Mouse (Mus musculus): ENCODE measurements around the gene Mpi. TPM values are rescaled to one million over a fixed set of nuclear protein-coding genes. Genes with fewer than 3 reads are reported as not detected.

Mpi gene
- 8.7 TPM for polyA plus RNA-seq (2014; fragmentation: Illumina TruSeq; extraction: RNeasy Lipid Tissue Mini Kit (QIAGEN cat#74804))

DNA sequence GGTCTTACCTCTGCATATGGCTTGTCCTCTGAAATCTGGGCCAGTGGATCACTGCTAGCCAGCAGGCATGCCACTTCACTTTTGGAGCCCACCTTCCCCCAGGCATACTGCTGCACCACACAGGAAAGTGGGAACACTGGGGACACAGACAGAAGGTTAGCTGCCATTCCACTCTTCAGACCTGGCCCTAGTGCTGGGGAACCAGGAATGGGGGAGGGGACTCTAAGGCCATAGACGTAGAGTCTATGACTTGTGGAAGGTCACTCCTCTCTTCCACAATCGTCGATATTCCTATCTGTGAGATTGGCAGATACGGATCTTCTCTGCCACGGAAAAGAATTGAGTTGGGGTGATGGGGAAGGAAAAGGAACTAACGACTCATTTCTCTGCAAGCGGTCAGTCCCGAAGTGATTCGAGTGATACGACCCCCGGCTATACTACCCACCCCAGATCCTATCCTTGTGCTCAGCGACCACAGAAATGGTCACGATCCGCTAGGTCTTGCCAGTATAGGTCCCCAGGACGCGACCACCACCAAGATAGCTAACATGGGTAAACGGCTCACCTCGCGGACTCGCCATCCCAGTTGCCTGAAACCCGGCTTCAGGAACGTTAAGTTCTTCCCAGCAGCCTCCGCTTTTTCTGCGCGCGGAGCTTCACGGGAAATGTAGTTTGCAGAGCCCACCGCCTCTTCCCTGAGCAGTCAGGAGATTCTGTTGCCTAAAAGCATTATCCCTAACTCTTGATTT is at the start of gene Mpi:
Gene Mpi (minus strand): TSS at position 625 of the 749 bp plus-strand sequence.

DNA sequence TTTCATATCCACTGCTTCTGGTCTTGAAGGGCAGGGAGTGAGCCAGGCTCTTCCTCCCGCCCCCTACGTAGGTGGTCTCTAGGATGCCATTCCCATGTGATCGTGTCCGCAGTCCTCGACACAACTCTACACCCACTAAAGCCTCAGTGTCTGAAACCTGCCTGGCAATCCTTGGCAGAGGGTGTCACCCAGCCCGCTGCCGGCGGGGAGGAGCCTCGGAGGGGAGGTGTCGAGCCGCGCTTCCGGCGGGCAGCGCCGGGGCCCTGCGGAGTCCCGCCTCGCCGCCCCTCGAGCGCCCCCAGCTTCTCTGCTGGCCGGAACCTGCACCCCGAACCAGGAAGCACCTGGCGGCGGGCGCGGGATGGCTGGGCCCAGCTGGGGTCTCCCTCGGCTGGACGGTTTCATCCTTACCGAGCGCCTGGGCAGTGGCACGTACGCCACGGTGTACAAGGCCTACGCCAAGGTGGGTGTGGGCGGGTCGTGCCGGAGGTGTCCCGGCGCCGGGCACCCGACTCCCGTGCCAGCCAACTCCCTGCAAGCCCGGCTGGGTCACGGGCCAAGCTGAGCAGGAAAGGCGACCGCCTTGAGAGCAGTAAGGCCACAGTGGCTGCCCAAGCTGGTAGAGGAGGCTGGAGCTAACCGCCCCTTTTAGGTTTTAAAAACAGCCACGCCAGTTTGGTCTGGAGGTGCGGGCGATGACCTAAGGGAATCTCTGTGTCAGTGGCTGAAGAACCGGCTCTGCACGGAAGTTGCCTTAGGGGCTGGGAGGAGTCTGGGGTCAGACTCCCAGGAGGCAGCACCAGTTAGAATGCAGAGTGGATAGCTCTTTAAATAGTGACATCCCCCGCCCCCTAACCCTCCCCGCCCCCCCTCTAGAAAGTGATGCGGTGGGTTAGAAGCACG is 36.9 kb upstream of the Mpi start, which contains the start of gene Ulk3:
Gene Ulk3 (plus strand): TSS at position 229 of the 903 bp plus-strand sequence.

DNA sequence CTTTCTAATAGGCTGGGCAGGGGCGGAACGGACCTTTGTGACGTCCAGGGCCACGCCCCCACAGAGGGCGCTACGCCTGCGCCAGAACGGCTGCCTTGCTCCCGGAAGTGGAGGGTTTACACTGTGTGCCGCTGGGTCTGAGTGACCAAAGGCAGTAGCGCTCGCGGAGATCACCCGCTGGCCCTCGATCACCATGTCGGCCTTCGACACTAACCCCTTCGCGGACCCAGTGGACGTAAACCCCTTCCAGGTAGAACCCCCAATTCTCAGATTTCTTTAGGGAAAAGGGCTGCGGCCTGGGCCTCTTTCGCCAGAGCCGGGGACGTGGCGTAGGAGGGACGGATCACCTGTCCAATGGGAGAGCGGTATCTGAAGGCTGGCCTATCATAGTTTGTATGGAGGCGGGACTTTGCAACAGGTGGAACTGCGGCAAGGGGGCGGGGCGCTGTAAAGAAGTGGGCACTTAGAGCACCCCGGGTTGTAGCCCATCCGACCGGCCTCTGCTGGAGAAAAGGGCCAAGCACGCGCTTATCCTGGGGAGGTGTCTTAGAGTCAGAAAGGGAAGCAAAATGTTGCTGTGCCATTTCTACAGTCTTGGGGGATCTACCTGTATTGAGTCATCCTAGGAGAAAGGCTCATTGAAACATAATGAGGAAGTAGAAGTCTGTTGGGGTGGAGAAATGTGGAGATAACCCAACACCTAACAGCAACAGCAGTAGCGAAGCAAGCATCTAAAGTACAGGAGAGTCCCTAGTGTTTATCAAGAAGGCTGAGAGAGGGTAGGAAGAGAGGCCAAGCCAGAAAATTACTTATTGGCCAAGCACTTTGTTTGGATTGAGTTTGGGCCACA is 8.5 kb upstream of the Mpi start, which contains the start of gene Scamp2:
Gene Scamp2 (plus strand): TSS at position 83 of the 850 bp plus-strand sequence.

DNA sequence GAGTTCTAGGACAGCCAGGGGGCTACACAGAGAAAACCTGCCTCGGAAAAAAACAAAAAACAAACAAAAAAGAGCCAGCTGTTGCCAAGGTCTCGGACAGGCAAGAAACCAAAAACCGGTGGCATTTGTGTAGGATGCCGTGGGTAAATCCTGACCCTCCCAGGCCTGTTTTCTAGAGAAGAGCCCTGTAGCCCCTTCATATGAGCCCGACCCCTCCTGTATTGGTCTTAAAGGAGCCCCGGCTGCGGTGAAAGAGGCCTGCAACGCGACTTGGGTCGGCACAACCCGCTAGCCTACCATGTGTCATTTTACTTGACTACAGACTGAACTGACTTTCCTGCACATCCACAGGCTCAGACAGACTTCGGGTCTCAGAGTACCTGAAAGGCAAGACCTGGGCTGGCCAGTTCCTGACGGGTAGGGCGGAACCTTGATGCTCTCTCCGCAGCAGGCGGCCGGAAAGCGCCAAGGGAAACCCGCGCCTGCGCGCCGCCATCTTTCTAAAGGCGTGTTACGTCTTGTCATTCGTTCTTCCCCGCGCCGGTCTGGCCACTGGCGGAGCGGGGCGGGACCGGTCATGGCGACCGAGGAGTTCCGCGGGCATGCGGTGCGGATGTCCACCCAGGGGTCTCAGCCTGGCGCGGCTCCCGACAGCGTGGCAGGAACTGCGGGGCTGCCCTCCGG is 15.4 kb downstream of the Mpi start, which contains the start of gene Fam219b:
Gene Fam219b (plus strand): TSS at position 485 of the 684 bp plus-strand sequence.

DNA sequence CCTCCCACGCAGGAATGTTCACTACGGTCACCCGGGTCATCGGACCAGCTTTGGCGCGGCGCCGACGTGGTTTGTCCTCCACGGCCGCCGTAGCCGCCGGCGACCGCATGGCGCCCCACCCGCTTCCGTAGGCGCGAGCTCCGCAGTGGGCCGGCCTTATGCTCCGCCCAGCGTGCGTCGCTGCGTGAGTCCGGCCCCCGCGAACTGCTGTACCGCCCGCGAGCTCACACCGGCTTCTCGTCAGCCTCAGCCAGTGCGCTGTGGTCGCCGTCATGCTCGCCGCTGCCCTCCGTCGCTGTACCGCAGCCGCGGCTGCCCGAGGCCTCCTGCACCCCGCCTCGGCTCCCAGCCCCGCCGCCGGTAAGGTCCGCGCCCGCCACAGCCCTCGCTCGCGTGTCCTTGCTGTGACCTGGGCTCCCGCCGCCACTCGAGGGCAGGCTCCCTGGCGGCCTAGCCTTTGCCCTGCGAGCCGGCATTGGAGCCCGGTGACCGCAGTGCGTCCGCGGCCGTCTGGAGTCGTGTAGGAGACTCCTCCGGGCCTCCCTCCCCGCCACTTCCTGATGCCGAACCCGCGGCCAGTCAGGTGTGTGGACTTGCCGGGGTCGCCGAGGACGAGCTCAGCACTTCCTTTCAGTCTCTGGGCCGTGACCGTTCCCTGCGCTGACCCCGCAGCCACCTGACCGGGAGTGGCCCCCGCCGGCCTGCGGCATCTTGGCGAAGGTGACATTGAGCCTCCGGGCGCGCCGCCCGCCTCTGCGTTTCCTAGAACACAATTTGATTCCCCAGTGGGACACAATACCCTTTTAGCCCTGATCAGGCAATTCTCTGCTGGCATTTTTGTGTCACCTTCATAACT is 31.3 kb downstream of the Mpi start, which contains the start of gene Cox5a:
Gene Cox5a (plus strand): TSS at position 219 of the 856 bp plus-strand sequence.

DNA sequence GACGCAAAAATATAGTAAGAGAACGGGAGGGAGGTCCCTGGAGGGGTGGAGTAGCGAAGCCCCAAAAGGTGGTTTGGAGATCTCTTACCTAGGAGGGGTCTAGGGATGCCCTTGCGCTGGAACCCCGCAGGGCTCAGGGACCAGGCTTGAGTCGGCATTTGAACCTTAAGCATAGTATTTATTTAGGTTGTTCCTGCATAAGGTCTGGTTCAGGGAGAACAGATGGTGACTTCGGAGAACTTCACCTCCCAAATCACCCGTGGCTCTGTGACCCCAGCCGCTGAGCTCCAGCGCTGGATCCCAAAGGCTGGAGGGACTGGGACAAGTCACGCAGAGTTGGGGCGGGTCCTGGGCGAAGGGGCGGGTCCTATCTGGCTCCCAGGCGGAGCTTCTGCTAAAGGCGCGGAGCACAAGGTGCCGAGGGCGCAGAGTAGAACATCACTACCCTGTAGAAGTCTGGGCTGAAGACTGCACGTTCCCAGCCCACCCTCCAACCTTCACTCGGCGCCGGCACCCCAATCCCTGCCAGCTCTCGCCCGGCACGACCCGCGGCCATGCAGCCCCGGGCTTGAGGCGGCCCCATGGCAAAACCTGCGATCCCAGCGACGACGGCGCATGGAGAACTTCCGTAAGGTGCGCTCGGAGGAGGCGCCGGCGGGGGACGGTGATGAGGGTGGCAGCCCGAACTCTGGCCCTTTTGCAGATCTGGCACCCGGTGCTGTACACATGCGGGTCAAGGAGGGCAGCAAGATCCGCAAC is 48.8 kb downstream of the Mpi start, which contains the start of gene Rpp25:
Gene Rpp25 (plus strand): TSS at position 405 of the 759 bp plus-strand sequence.

Other genes starting within 250 kb of the Mpi start
- gene Ppcdc, start 112.6 kb downstream of the Mpi start, polyA plus RNA-seq (2014; fragmentation: Illumina TruSeq; extraction: RNeasy Lipid Tissue Mini Kit (QIAGEN cat#74804)) = 2.3 TPM
- gene Scamp5, start 84.7 kb downstream of the Mpi start, polyA plus RNA-seq (2014; fragmentation: Illumina TruSeq; extraction: RNeasy Lipid Tissue Mini Kit (QIAGEN cat#74804)) = 3.6 TPM
- 1.9 TPM for gene Rpp25, start 48.7 kb downstream of the Mpi start, polyA plus RNA-seq (2014; fragmentation: Illumina TruSeq; extraction: RNeasy Lipid Tissue Mini Kit (QIAGEN cat#74804))
- gene Cox5a, start 31.5 kb downstream of the Mpi start, polyA plus RNA-seq (2014; fragmentation: Illumina TruSeq; extraction: RNeasy Lipid Tissue Mini Kit (QIAGEN cat#74804)) = 247 TPM
- gene Fam219b, start 15.2 kb downstream of the Mpi start, polyA plus RNA-seq (2014; fragmentation: Illumina TruSeq; extraction: RNeasy Lipid Tissue Mini Kit (QIAGEN cat#74804)) = 7.9 TPM
- 16.2 TPM for gene Scamp2, start 8.2 kb upstream of the Mpi start, polyA plus RNA-seq (2014; fragmentation: Illumina TruSeq; extraction: RNeasy Lipid Tissue Mini Kit (QIAGEN cat#74804))
- 4.5 TPM for gene Ulk3, start 36.7 kb upstream of the Mpi start, polyA plus RNA-seq (2014; fragmentation: Illumina TruSeq; extraction: RNeasy Lipid Tissue Mini Kit (QIAGEN cat#74804))
- gene Cplx3, start 53.5 kb upstream of the Mpi start, polyA plus RNA-seq (2014; fragmentation: Illumina TruSeq; extraction: RNeasy Lipid Tissue Mini Kit (QIAGEN cat#74804)) = not detected
- gene Lman1l, start 68.0 kb upstream of the Mpi start, polyA plus RNA-seq (2014; fragmentation: Illumina TruSeq; extraction: RNeasy Lipid Tissue Mini Kit (QIAGEN cat#74804)) = not detected
- gene Csk, start 100.9 kb upstream of the Mpi start, polyA plus RNA-seq (2014; fragmentation: Illumina TruSeq; extraction: RNeasy Lipid Tissue Mini Kit (QIAGEN cat#74804)) = 3.6 TPM
- gene Cyp1a2, start 130.9 kb upstream of the Mpi start, polyA plus RNA-seq (2014; fragmentation: Illumina TruSeq; extraction: RNeasy Lipid Tissue Mini Kit (QIAGEN cat#74804)) = not detected
- gene Cyp1a1, start 135.2 kb upstream of the Mpi start, polyA plus RNA-seq (2014; fragmentation: Illumina TruSeq; extraction: RNeasy Lipid Tissue Mini Kit (QIAGEN cat#74804)) = not detected
- gene Edc3, start 155.8 kb upstream of the Mpi start, polyA plus RNA-seq (2014; fragmentation: Illumina TruSeq; extraction: RNeasy Lipid Tissue Mini Kit (QIAGEN cat#74804)) = 5.1 TPM
- 46.3 TPM for gene Clk3, start 213.1 kb upstream of the Mpi start, polyA plus RNA-seq (2014; fragmentation: Illumina TruSeq; extraction: RNeasy Lipid Tissue Mini Kit (QIAGEN cat#74804))

Measured in ovary, adult 10 weeks (tissue).